Mouse (Mus musculus): ENCODE measurements around the gene Pbx4.

- TF ChIP-seq CTCF (IDR thresholded peaks at IDR 0.05; ENCODE audit: low read depth) (no peak), EP300 (IDR thresholded peaks at IDR 0.05; ENCODE audit: low read depth) (no peak)
These were observed 17.4 kb upstream of the Pbx4 start for GRCm38 (mm10) chr8:69814881-69815280.
